Mouse (Mus musculus) lung, embryonic 16.5 days (tissue): ENCODE results near the gene Hspbap1. TPM values are rescaled to one million over a fixed set of nuclear protein-coding genes. Genes with fewer than 3 reads are reported as not detected.

Source experiments
- ATAC-seq: fragments of 200-750 bp; cut with Nextera tagmentation; 2 replicates; pipeline ENCODE4 v1.8.0; 2017; ENCODE audit warnings: low read depth, mild to moderate bottlenecking, moderate library complexity
- H3K27ac ChIP-seq: fragments of 300-500 bp; sonication (generic); 2 replicates; pipeline ENCODE4 v1.5.1; 2014; ENCODE audit warnings: mild to moderate bottlenecking, control low read depth, low read length
- H3K27me3 ChIP-seq: fragments of 300-500 bp; sonication (generic); 2 replicates; pipeline ENCODE4 v1.6.1; 2014; ENCODE audit warnings: low read depth, low read length, mixed read lengths; ENCODE audit not compliant: control insufficient read depth, insufficient read depth
- H3K36me3 ChIP-seq: fragments of 300-500 bp; sonication (generic); 2 replicates; pipeline ENCODE4 v1.6.1; 2014; ENCODE audit warnings: low read length; ENCODE audit not compliant: control insufficient read depth, insufficient read depth
- H3K4me1 ChIP-seq: fragments of 300-500 bp; sonication (generic); replicated peaks from 2 replicates; pipeline ENCODE4 v1.6.1; 2014; ENCODE audit warnings: low read length, mixed read lengths; ENCODE audit not compliant: control insufficient read depth, insufficient read depth
- H3K4me2 ChIP-seq: fragments of 300-500 bp; sonication (generic); 2 replicates; pipeline ENCODE4 v1.6.1; 2014; ENCODE audit warnings: low read depth, low read length, control low read depth
- H3K4me3 ChIP-seq: fragments of 300-500 bp; sonication (generic); 2 replicates; pipeline ENCODE4 v1.5.1; 2014; ENCODE audit warnings: mild to moderate bottlenecking, low read length, control low read depth
- H3K9ac ChIP-seq: fragments of 300-500 bp; sonication (generic); 2 replicates; pipeline ENCODE4 v1.6.1; 2014; ENCODE audit warnings: low read length, control low read depth
- H3K9me3 ChIP-seq: fragments of 300-500 bp; sonication (generic); 2 replicates; pipeline ENCODE4 v1.6.1; 2016; ENCODE audit warnings: low read length; ENCODE audit not compliant: control insufficient read depth
- WGBS: fragments of 180-500 bp; shearing (Covaris S2); extraction: QIAGEN DNeasy Blood & Tissue Kit; methylation state at CpG from one replicate; pipeline ENCODE4 v1.1.7; 2014; 5-methylcytosine and 5-hydroxymethylcytosine counted together
- polyA plus RNA-seq: library from polyadenylated mRNA; unstranded; fragments of >200 nt; fragmentation: Nextera tagmentation; extraction: Ambion mirVana; gene quantifications from 2 replicates; pipeline ENCODE4 v1.2.1, GENCODE M21; 2015

The Hspbap1 gene
- polyA plus RNA-seq, 1 experiment from 2014 or later: 13.3 TPM

DNA sequence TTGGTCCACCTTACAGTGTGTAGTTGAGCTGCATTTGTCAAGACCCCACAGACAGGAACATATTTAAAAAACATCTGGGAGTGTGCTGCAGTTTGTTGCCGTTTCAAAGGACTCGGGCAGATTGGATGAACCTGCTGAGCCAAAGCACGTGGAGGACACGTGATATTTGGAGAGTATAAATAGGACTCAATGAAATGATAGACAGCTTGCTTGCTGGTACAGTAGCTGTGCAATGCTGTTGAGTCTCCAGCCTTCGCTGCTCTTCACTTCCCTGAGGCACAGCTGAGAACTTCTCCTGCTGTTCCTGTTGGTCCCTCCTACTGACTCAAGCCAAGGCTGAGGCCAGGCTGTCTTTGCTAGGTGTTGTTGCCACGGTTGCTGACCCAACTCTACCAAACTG, 29.2 kb upstream of the Hspbap1 start:
- Histone ChIP-seq H3K27ac (no peak overlapping the region), H3K4me1 (peaks cover 5% of the 10 kb centered on the region; the same call in 1 of the 2 replicates), H3K27me3 (no peaks in the 10 kb centered on the region), H3K4me3 (no peak overlapping the region), H3K36me3 (no peaks in the 10 kb centered on the region), H3K9me3 (no peaks in the 10 kb centered on the region), H3K4me2 (no peak overlapping the region), H3K9ac (no peak overlapping the region)
- 71% methylated on average over 6 of the region's 6 CpGs for WGBS
- ATAC-seq: no peak

DNA sequence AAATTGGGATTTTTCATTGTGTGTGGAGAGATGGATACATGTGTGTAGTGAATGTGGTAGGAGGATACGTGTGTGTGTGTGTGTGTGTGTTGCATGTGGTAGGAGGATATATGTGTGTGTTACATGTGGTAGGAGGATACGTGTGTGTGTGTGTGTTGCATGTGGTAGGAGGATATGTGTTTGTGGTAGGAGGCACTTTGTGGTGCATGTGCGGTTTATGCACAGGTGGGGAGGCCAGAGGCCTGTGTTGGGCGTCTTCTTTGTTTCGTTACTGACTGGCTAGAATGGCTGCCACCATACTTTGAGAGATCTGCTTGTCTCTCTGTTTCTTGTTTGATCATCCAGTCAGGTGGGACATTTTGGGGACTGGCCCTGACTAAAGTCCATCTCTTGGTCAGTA, 28.6 kb upstream of the Hspbap1 start:
- Histone ChIP-seq H3K9ac (no peak overlapping the region), H3K4me3 (no peak overlapping the region), H3K9me3 (no peaks in the 10 kb centered on the region), H3K4me1 (peaks cover 5% of the 10 kb centered on the region; the same call in 1 of the 2 replicates), H3K27ac (no peak overlapping the region), H3K36me3 (no peaks in the 10 kb centered on the region), H3K27me3 (no peaks in the 10 kb centered on the region), H3K4me2 (no peak overlapping the region)
- WGBS: 92% methylated on average over 5 of the region's 5 CpGs
- ATAC-seq: no peak

GRCm38 (mm10) chr16:35742251-35742937, 27.8 kb upstream of the Hspbap1 start:
- ATAC-seq: no peak
- Histone ChIP-seq H3K4me3 (no peak overlapping the region), H3K27me3 (no peaks in the 10 kb centered on the region), H3K4me2 (no peak overlapping the region), H3K36me3 (no peaks in the 10 kb centered on the region), H3K9me3 (no peaks in the 10 kb centered on the region), H3K27ac (no peak overlapping the region), H3K9ac (no peak overlapping the region), H3K4me1 (peaks cover 5% of the 10 kb centered on the region; the same call in 1 of the 2 replicates)
- WGBS: 78% methylated on average over 12 of the region's 12 CpGs

GRCm38 (mm10) chr16:35747417-35748236, 22.5 kb upstream of the Hspbap1 start:
- no peak for ATAC-seq
- no peak overlapping the region for H3K4me3 ChIP-seq
- H3K9me3 ChIP-seq: no peaks in the 10 kb centered on the region
- WGBS: 78% methylated on average over 9 of the region's 9 CpGs
- no peaks in the 10 kb centered on the region for H3K27me3 ChIP-seq
- no peak overlapping the region for H3K9ac ChIP-seq
- no peak overlapping the region for H3K4me2 ChIP-seq
- H3K4me1 ChIP-seq: no peaks in the 10 kb centered on the region
- no peak overlapping the region for H3K27ac ChIP-seq
- no peaks in the 10 kb centered on the region for H3K36me3 ChIP-seq

DNA sequence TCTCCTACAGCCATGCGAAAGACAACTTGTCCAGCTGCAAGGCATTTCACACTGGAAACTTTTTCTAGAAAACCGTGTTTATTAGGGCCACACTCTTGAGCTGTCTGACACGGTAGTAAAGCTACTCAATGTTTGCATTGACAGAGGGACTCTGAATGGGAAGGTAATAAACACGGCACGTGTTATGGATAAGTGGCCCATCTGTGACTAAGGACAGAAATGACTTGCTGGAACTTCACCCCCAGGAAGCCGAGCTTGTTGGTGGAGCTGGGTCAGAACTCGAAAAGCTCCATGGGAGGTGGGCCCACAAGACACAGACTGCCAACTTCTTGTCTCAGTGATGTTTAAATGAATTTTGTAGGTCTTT, 22.0 kb upstream of the Hspbap1 start:
- H3K4me2 ChIP-seq: no peak overlapping the region
- H3K9ac ChIP-seq: no peak overlapping the region
- H3K36me3 ChIP-seq: no peaks in the 10 kb centered on the region
- H3K4me1 ChIP-seq: no peaks in the 10 kb centered on the region
- H3K9me3 ChIP-seq: no peaks in the 10 kb centered on the region
- 72% methylated on average over 7 of the region's 7 CpGs for WGBS
- H3K4me3 ChIP-seq: no peak overlapping the region
- H3K27me3 ChIP-seq: no peaks in the 10 kb centered on the region
- ATAC-seq: no peak
- H3K27ac ChIP-seq: no peak overlapping the region

DNA sequence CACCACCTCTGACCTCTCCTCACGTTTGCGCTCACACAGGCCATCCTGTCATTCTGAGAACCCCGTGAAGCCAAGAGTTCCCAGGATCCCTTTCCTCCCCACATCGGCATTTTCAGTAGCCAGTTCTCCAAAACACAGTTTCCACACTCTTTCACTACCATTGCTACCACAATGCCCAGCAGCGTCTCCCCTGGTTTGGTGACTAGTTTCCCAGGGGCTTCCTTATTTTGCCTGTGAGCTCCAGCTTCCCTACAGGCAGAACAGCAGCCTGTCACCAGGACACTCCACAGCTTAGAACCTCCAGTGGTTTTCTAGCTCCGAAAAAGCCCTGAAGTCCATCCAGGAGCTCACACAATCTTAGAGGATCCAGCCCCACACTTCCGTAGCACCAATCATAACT, 20.8 kb upstream of the Hspbap1 start:
- no peak overlapping the region for H3K4me3 ChIP-seq
- ATAC-seq: no peak

DNA sequence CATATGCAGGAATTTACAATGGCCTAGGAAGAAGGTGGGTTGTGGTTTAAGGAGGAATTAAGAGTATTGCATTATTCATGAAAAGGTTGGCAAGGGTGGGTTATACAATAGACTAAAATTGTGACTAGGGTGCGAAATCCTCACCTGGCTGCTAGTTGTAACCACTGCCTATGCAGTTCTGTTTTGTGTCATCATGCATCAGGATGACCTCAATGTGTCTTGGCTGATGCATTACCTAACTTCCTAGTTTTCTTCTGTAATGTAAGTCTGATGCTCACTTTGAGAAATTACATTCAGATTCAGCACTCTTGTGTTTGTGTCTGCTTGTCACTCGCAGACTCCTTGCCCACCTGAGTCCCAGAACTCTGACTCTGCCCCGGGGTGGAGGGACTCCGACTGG, 18.3 kb upstream of the Hspbap1 start:
- no peaks in the 10 kb centered on the region for H3K9me3 ChIP-seq
- no peaks in the 10 kb centered on the region for H3K36me3 ChIP-seq
- H3K27me3 ChIP-seq: no peaks in the 10 kb centered on the region
- no peak overlapping the region for H3K4me2 ChIP-seq
- ATAC-seq: no peak
- no peak overlapping the region for H3K27ac ChIP-seq
- no peak overlapping the region for H3K9ac ChIP-seq
- peaks cover 3% of the 10 kb centered on the region; the same call in 1 of the 2 replicates for H3K4me1 ChIP-seq
- WGBS: 90% methylated on average over 4 of the region's 4 CpGs
- H3K4me3 ChIP-seq: no peak overlapping the region

More for the DNA sequence above, 20.8 kb upstream of the Hspbap1 start:
- 62% methylated on average over 7 of the region's 7 CpGs for WGBS
- no peaks in the 10 kb centered on the region for H3K9me3 ChIP-seq
- H3K9ac ChIP-seq: no peak overlapping the region
- no peak overlapping the region for H3K27ac ChIP-seq
- H3K36me3 ChIP-seq: no peaks in the 10 kb centered on the region
- no peaks in the 10 kb centered on the region for H3K27me3 ChIP-seq
- no peaks in the 10 kb centered on the region for H3K4me1 ChIP-seq
- no peak overlapping the region for H3K4me2 ChIP-seq

- Histone ChIP-seq H3K36me3 (no peaks in the 10 kb centered on the region), H3K4me1 (peaks cover 3% of the 10 kb centered on the region; the same call in 1 of the 2 replicates), H3K4me3 (no peak overlapping the region), H3K9me3 (no peaks in the 10 kb centered on the region), H3K27me3 (no peaks in the 10 kb centered on the region), H3K4me2 (no peak overlapping the region), H3K27ac (no peak overlapping the region), H3K9ac (no peak overlapping the region)
- WGBS: 91% methylated on average over 5 of the region's 5 CpGs
- no peak for ATAC-seq
These were observed 16.2 kb upstream of the Hspbap1 start for GRCm38 (mm10) chr16:35753926-35754325.

DNA sequence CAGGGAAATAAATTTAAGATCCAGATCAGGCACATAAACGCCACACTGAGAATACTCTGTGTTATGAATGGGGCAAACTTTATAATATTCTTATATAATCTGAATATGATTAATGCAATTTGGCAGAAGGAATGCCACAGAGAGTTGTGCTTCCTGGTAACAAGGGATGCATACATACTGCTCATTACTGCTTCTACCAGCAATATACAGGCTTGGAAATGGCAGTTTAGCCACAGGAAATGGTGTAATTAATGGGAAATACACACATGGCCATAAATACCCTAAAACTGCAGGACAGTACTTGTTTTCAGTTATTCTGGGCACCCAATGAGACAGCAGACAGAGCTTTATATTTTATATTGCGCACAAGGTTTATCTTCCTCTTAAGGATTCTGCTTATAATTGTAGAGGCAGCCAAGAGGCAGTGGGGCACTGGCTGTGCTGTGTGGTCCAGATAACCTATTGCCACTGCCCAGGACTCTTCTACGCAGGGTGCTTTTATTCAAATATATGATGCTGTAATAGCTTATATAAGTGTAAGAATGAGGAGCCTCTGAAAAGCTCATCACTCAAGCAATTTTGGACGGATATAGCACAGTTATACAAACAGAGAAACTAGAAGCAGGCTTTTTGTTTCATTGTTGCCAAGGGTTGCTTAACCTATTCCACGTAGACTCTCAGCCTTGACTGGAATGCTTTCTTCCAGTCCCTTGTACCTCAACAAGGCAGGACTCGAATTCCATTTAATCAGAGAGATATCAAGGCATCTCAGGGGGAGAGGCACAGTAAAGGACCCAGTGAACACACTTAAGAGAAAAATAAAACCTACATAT, 14.5 kb upstream of the Hspbap1 start:
- Histone ChIP-seq H3K27ac (no peak overlapping the region), H3K36me3 (no peaks in the 10 kb centered on the region), H3K4me2 (no peak overlapping the region), H3K9me3 (no peaks in the 10 kb centered on the region), H3K4me1 (peaks cover 3% of the 10 kb centered on the region; the same call in 1 of the 2 replicates), H3K27me3 (no peaks in the 10 kb centered on the region), H3K4me3 (no peak overlapping the region), H3K9ac (no peak overlapping the region)
- WGBS: 47% methylated on average over 6 of the region's 6 CpGs
- no peak for ATAC-seq
